Mouse (Mus musculus): ENCODE data around the gene Plpp1. TPM values are rescaled to one million over a fixed set of nuclear protein-coding genes. Genes with fewer than 3 reads are reported as not detected.

The Plpp1 gene
- polyA plus RNA-seq, 1 experiment from 2014 or later = 137 TPM

- DNase-seq (ENCODE audit: low spot score) (no peak), ATAC-seq (ENCODE audit: low FRiP score, low TSS enrichment) (peak; percentile 56; the same call in 1 of the 2 replicates)
- Histone ChIP-seq H3K9me3 (ENCODE audit: control insufficient read depth, low read length) (no peaks in the 10 kb centered on the region), H3K4me3 (ENCODE audit: low read depth, low read length) (no peak overlapping the region), H3K4me1 (replicated peaks; ENCODE audit: control insufficient read depth, insufficient read depth) (peaks cover 5% of the 10 kb centered on the region; the same call in 1 of the 2 replicates), H3K36me3 (ENCODE audit: control insufficient read depth, insufficient read depth, low read length) (no peaks in the 10 kb centered on the region), H3K27me3 (ENCODE audit: control insufficient read depth, insufficient read depth, low read length) (no peaks in the 10 kb centered on the region), H3K9ac (ENCODE audit: low read length) (0 out of 2 replicates have a peak overlapping the region, but pooled peaks have one; percentile 23), H3K27ac (replicated peaks) (peak overlapping the region; percentile 88), H3K4me2 (replicated peaks; ENCODE audit: low read depth) (peak overlapping the region; percentile 18; the same call in 1 of the 2 replicates)
- TF ChIP-seq CTCF (IDR thresholded peaks at IDR 0.05; ENCODE audit: low read depth) (no peak), EP300 (optimal IDR thresholded peaks at IDR 0.05) (no peak)
- 37% methylated on average over 11 of the region's 11 CpGs for WGBS
Measured at GRCm38 (mm10) chr13:112755507-112756010, 45.0 kb upstream of the Plpp1 start.

GRCm38 (mm10) chr13:112757395-112757794, 43.2 kb upstream of the Plpp1 start:
- H3K4me1 ChIP-seq (replicated peaks; ENCODE audit: control insufficient read depth, insufficient read depth) = peaks cover 5% of the 10 kb centered on the region; the same call in 1 of the 2 replicates
- H3K36me3 ChIP-seq (ENCODE audit: control insufficient read depth, insufficient read depth, low read length) = no peaks in the 10 kb centered on the region
- 75% methylated on average over 9 of the region's 9 CpGs for WGBS
- no peak overlapping the region for H3K27ac ChIP-seq (replicated peaks)
- no peak overlapping the region for H3K9ac ChIP-seq (ENCODE audit: low read length)
- no peaks in the 10 kb centered on the region for H3K27me3 ChIP-seq (ENCODE audit: control insufficient read depth, insufficient read depth, low read length)
- H3K4me3 ChIP-seq (ENCODE audit: low read depth, low read length) = no peak overlapping the region
- DNase-seq (ENCODE audit: low spot score) (no peak), ATAC-seq (ENCODE audit: low FRiP score, low TSS enrichment) (no peak)
- no peaks in the 10 kb centered on the region for H3K9me3 ChIP-seq (ENCODE audit: control insufficient read depth, low read length)
- no peak for TF ChIP-seq CTCF (IDR thresholded peaks at IDR 0.05; ENCODE audit: low read depth)
- no peak for TF ChIP-seq EP300 (optimal IDR thresholded peaks at IDR 0.05)
- no peak overlapping the region for H3K4me2 ChIP-seq (replicated peaks; ENCODE audit: low read depth)

GRCm38 (mm10) chr13:112758546-112759090, 42.0 kb upstream of the Plpp1 start:
- no peak overlapping the region for H3K4me2 ChIP-seq (replicated peaks; ENCODE audit: low read depth)
- H3K27me3 ChIP-seq (ENCODE audit: control insufficient read depth, insufficient read depth, low read length) = no peaks in the 10 kb centered on the region
- no peak overlapping the region for H3K9ac ChIP-seq (ENCODE audit: low read length)
- no peak overlapping the region for H3K27ac ChIP-seq (replicated peaks)
- H3K4me1 ChIP-seq (replicated peaks; ENCODE audit: control insufficient read depth, insufficient read depth) = peaks cover 8% of the 10 kb centered on the region; the same call in 1 of the 2 replicates
- 64% methylated on average over 6 of the region's 6 CpGs for WGBS
- ATAC-seq (ENCODE audit: low FRiP score, low TSS enrichment) = no peak
- DNase-seq (ENCODE audit: low spot score) = no peak
- H3K36me3 ChIP-seq (ENCODE audit: control insufficient read depth, insufficient read depth, low read length) = no peaks in the 10 kb centered on the region
- H3K4me3 ChIP-seq (ENCODE audit: low read depth, low read length) = no peak overlapping the region
- no peaks in the 10 kb centered on the region for H3K9me3 ChIP-seq (ENCODE audit: control insufficient read depth, low read length)
- TF ChIP-seq EP300 (optimal IDR thresholded peaks at IDR 0.05) (no peak), CTCF (IDR thresholded peaks at IDR 0.05; ENCODE audit: low read depth) (no peak)

GRCm38 (mm10) chr13:112759364-112759763, 41.2 kb upstream of the Plpp1 start:
- peaks cover 14% of the 10 kb centered on the region; the same call in 1 of the 2 replicates for H3K4me1 ChIP-seq (replicated peaks; ENCODE audit: control insufficient read depth, insufficient read depth)
- DNase-seq (ENCODE audit: low spot score) (no peak), ATAC-seq (ENCODE audit: low FRiP score, low TSS enrichment) (no peak)
- no peaks in the 10 kb centered on the region for H3K36me3 ChIP-seq (ENCODE audit: control insufficient read depth, insufficient read depth, low read length)
- no peak overlapping the region for H3K4me3 ChIP-seq (ENCODE audit: low read depth, low read length)
- 74% methylated on average over 9 of the region's 9 CpGs for WGBS
- no peak overlapping the region for H3K4me2 ChIP-seq (replicated peaks; ENCODE audit: low read depth)
- TF ChIP-seq EP300 (optimal IDR thresholded peaks at IDR 0.05) (no peak), CTCF (IDR thresholded peaks at IDR 0.05; ENCODE audit: low read depth) (no peak)
- H3K27me3 ChIP-seq (ENCODE audit: control insufficient read depth, insufficient read depth, low read length) = no peaks in the 10 kb centered on the region
- H3K9ac ChIP-seq (ENCODE audit: low read length) = no peak overlapping the region
- H3K9me3 ChIP-seq (ENCODE audit: control insufficient read depth, low read length) = no peaks in the 10 kb centered on the region
- H3K27ac ChIP-seq (replicated peaks) = no peak overlapping the region

GRCm38 (mm10) chr13:112759777-112760537, 40.6 kb upstream of the Plpp1 start:
- DNase-seq (ENCODE audit: low spot score) (no peak), ATAC-seq (ENCODE audit: low FRiP score, low TSS enrichment) (no peak; the same call in 1 of the 2 replicates)
- H3K27me3 ChIP-seq (ENCODE audit: control insufficient read depth, insufficient read depth, low read length) = no peaks in the 10 kb centered on the region
- 36% methylated on average over 15 of the region's 15 CpGs for WGBS
- no peaks in the 10 kb centered on the region for H3K9me3 ChIP-seq (ENCODE audit: control insufficient read depth, low read length)
- H3K4me2 ChIP-seq (replicated peaks; ENCODE audit: low read depth) = no peak overlapping the region
- H3K27ac ChIP-seq (replicated peaks) = peak overlapping the region; percentile 77
- no peak overlapping the region for H3K4me3 ChIP-seq (ENCODE audit: low read depth, low read length)
- peaks cover 14% of the 10 kb centered on the region; the same call in 1 of the 2 replicates for H3K4me1 ChIP-seq (replicated peaks; ENCODE audit: control insufficient read depth, insufficient read depth)
- no peak overlapping the region for H3K9ac ChIP-seq (ENCODE audit: low read length)
- TF ChIP-seq CTCF (IDR thresholded peaks at IDR 0.05; ENCODE audit: low read depth) = no peak
- TF ChIP-seq EP300 (optimal IDR thresholded peaks at IDR 0.05) = no peak
- H3K36me3 ChIP-seq (ENCODE audit: control insufficient read depth, insufficient read depth, low read length) = no peaks in the 10 kb centered on the region

GRCm38 (mm10) chr13:112760538-112760881, 40.1 kb upstream of the Plpp1 start:
- Histone ChIP-seq H3K4me2 (replicated peaks; ENCODE audit: low read depth) (no peak overlapping the region), H3K9me3 (ENCODE audit: control insufficient read depth, low read length) (no peaks in the 10 kb centered on the region), H3K9ac (ENCODE audit: low read length) (no peak overlapping the region), H3K27me3 (ENCODE audit: control insufficient read depth, insufficient read depth, low read length) (no peaks in the 10 kb centered on the region), H3K4me1 (replicated peaks; ENCODE audit: control insufficient read depth, insufficient read depth) (peaks cover 14% of the 10 kb centered on the region; the same call in 1 of the 2 replicates), H3K27ac (replicated peaks) (peak overlapping the region; percentile 77), H3K4me3 (ENCODE audit: low read depth, low read length) (no peak overlapping the region), H3K36me3 (ENCODE audit: control insufficient read depth, insufficient read depth, low read length) (no peaks in the 10 kb centered on the region)
- WGBS = 40% methylated on average over 1 of the region's 1 CpGs
- DNase-seq (ENCODE audit: low spot score) = no peak
- ATAC-seq (ENCODE audit: low FRiP score, low TSS enrichment) = 0 out of 2 replicates have a peak, but pooled peaks have one; percentile 22
- TF ChIP-seq EP300 (optimal IDR thresholded peaks at IDR 0.05) = no peak
- no peak for TF ChIP-seq CTCF (IDR thresholded peaks at IDR 0.05; ENCODE audit: low read depth)

Measured in stomach, postnatal 0 days (tissue).